Mouse (Mus musculus) heart, postnatal 0 days (tissue): ENCODE results near the gene Syt2. TPM values are rescaled to one million over a fixed set of nuclear protein-coding genes. Genes with fewer than 3 reads are reported as not detected.
A peak's percentile ranks its signal among the peaks of the same experiment; 100 is the strongest.

Source experiments
- ATAC-seq: fragments of 200-750 bp; cut with Nextera tagmentation; 2 replicates; pipeline ENCODE4 v1.8.0; 2017; ENCODE audit warnings: low read depth, moderate number of reproducible peaks, moderate library complexity; ENCODE audit not compliant: insufficient read depth
- DNase-seq: peaks from one replicate; pipeline ENCODE4 v3.0.0-alpha.2; 2016; ENCODE audit warnings: low spot score
- H3K27ac ChIP-seq: fragments of 300-500 bp; sonication (generic); 2 replicates; pipeline ENCODE4 v1.5.1; 2014; ENCODE audit warnings: low read depth, mild to moderate bottlenecking
- H3K27me3 ChIP-seq: fragments of 300-500 bp; sonication (generic); 2 replicates; pipeline ENCODE4 v1.6.1; 2014; ENCODE audit warnings: low read length, mixed read lengths; ENCODE audit not compliant: control insufficient read depth, insufficient read depth
- H3K36me3 ChIP-seq: fragments of 300-500 bp; sonication (generic); replicated peaks from 2 replicates; pipeline ENCODE4 v1.6.1; 2014; ENCODE audit warnings: low read length, mixed read lengths; ENCODE audit not compliant: control insufficient read depth, insufficient read depth
- H3K4me1 ChIP-seq: fragments of 300-500 bp; sonication (generic); 2 replicates; pipeline ENCODE4 v1.6.1; 2014; ENCODE audit warnings: antibody characterized with exemption; ENCODE audit not compliant: control insufficient read depth, insufficient read depth
- H3K4me2 ChIP-seq: fragments of 300-500 bp; sonication (generic); 2 replicates; pipeline ENCODE4 v1.6.1; 2014; ENCODE audit warnings: low read depth, mild to moderate bottlenecking, low read length, moderate library complexity
- H3K4me3 ChIP-seq: fragments of 300-500 bp; sonication (generic); 2 replicates; pipeline ENCODE4 v1.5.1; 2014; ENCODE audit warnings: low read depth, low read length
- H3K9ac ChIP-seq: fragments of 300-500 bp; sonication (generic); replicated peaks from 2 replicates; pipeline ENCODE4 v1.6.1; 2014; ENCODE audit warnings: low read depth, low read length, mixed read lengths
- H3K9me3 ChIP-seq: fragments of 300-500 bp; sonication (generic); replicated peaks from 2 replicates; pipeline ENCODE4 v1.6.1; 2016; ENCODE audit warnings: low read length; ENCODE audit not compliant: control insufficient read depth
- CTCF ChIP-seq: IDR thresholded peaks from 2 replicates; pipeline ENCODE4 v1.5.1; 2016; ENCODE audit warnings: antibody characterized with exemption, control low read depth, low read depth
- EP300 ChIP-seq: IDR thresholded peaks from 2 replicates; pipeline ENCODE4 v1.6.1; 2016; ENCODE audit warnings: antibody characterized with exemption, low read depth
- WGBS: fragments of 180-500 bp; shearing (Covaris S2); extraction: QIAGEN DNeasy Blood & Tissue Kit; methylation state at CpG from one replicate; pipeline ENCODE4 v1.1.7; 2014; 5-methylcytosine and 5-hydroxymethylcytosine counted together
- polyA plus RNA-seq: library from polyadenylated mRNA; unstranded; fragments of >200 nt; fragmentation: Nextera tagmentation; extraction: Ambion mirVana; gene quantifications from 2 replicates; pipeline ENCODE4 v1.2.1, GENCODE M21; 2015
- total RNA-seq: library from RNA; depleted of rRNA; stranded (reverse); fragments of >200 nt; gene quantifications from 2 replicates; pipeline ENCODE4 v1.2.3, GENCODE M21; 2014; ENCODE audit warnings: low replicate concordance

Syt2 gene
- total and polyA plus RNA-seq, 2 experiments from 2014 or later: 0.03 to 0.53 TPM

DNA sequence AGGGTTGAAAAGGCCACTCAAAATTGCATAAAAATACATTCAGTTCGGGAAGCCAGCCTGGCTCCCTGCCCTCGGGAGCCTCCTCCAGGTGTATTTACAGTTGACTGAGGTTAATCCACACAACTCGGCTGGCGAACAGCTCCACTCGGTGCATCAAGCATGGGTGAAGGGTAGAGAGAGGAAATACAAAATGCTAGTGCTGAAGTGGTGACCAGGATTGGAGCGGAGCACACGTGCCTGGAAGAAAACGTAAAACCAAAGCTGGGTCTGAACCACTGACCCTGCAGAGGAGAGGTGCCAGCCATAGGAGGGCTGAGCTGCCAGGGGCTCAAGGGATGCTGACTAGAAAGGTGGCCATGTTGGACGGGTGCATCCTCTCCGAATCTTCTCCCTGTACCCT lies 108.3 kb downstream of the Syt2 start:
- no peak overlapping the region for H3K9ac ChIP-seq
- H3K36me3 ChIP-seq: peaks cover 31% of the 10 kb centered on the region; the same call in 1 of the 2 replicates
- WGBS: 79% methylated on average over 10 of the region's 10 CpGs
- H3K4me2 ChIP-seq: no peak overlapping the region
- no peak overlapping the region for H3K27ac ChIP-seq
- ATAC-seq: no peak
- H3K4me1 ChIP-seq: peaks cover 10% of the 10 kb centered on the region; the same call in 1 of the 2 replicates
- H3K9me3 ChIP-seq: no peaks in the 10 kb centered on the region
- TF ChIP-seq EP300 (no peak), CTCF (no peak)
- DNase-seq: no peak
- no peak overlapping the region for H3K4me3 ChIP-seq
- no peaks in the 10 kb centered on the region for H3K27me3 ChIP-seq

DNA sequence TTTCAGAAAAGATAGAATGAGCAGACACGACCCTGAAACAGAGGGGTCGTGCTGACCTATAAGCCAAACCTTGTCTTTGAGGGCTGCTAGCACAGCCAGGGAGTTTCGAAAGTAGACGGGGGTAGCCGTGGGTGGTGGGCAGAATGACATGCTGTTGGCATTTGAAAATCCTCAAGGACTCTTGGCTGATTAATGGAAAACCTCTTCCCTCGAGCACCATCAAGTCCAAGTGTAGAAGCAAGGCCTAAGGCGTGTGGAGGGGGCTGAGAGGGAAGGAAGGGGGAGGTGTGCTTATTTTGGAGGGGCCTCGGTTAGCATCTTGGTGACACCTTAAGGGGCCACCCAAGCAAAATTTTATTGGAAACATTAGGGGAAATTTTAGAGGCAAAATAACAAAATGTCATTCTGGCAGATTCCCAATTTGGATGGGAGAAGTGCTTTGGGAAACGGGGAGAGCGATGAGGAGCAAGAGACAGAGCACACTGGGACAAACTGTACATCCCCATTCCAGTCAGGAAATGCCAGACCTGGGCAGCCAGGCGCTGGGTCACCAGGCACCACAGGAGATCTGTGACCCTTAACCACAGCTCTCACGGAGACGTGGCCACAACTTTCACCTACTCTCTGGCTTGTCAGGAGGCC lies 109.2 kb downstream of the Syt2 start:
- Histone ChIP-seq H3K4me2 (no peak overlapping the region), H3K4me1 (peaks cover 7% of the 10 kb centered on the region; the same call in 1 of the 2 replicates), H3K36me3 (peaks cover 37% of the 10 kb centered on the region), H3K9ac (no peak overlapping the region), H3K4me3 (no peak overlapping the region), H3K27ac (peak overlapping the region; percentile 16; the same call in 1 of the 2 replicates), H3K27me3 (no peaks in the 10 kb centered on the region), H3K9me3 (no peaks in the 10 kb centered on the region)
- ATAC-seq: no peak
- 66% methylated on average over 13 of the region's 13 CpGs for WGBS
- no peak for TF ChIP-seq EP300
- TF ChIP-seq CTCF: no peak
- no peak for DNase-seq

DNA sequence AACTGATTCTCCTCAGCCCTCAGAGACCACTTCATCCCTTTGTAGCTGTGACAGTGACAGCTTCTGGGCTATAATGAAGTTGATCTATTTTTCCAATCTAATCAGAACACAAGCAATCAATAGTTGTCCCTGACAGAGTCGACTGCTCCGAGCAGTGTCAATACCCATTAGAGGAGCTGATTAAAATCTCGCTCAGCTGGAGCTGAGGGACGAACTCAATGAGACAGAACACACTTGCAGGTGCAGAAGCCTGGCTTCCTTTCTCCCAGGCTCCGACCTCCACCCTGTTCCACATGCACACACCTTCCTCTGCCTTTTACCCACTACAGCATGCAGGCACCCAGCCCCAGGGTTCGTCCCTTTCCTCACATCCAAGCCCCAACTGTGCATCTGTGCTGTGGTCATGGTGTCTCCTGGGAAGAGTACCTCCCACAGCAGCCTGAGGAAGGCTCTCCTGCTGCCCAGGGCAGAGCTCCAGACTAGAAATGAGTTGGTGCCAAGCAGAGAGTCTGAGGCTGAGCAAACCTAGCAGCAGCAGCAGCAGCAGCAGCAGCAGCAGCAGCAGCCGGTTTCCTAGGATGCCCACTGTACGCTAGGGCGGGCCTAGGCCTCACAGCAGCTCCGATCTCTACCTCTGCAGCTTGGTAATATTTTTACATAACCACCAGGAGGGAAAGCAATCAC lies 109.9 kb downstream of the Syt2 start:
- Histone ChIP-seq H3K36me3 (peaks cover 39% of the 10 kb centered on the region), H3K27me3 (no peaks in the 10 kb centered on the region), H3K27ac (peak overlapping the region; percentile 16; the same call in 1 of the 2 replicates), H3K4me3 (no peak overlapping the region), H3K4me2 (no peak overlapping the region), H3K9ac (no peak overlapping the region), H3K4me1 (peaks cover 7% of the 10 kb centered on the region; the same call in 1 of the 2 replicates), H3K9me3 (no peaks in the 10 kb centered on the region)
- TF ChIP-seq CTCF: no peak
- TF ChIP-seq EP300: no peak
- ATAC-seq: no peak
- 85% methylated on average over 10 of the region's 10 CpGs for WGBS
- no peak for DNase-seq

DNA sequence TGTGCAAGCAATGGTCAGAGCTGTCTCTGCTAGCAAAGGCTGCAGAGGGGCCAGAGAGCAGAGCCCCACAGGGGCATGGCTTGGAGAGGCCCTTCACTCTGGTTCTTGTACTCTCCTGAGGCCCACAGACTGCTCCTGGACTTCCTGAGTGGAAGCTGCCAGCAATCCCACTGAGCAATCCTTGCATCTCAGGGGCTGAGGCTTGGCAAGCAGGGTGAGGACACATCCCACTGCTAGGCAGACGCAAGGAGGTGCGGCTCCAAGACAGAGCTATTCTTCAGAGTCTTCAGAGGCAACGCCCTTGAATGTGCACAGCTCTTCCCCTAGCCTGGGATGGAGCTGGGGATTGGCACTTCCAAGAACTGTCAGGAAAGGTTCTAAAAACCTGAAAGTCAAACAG lies 110.8 kb downstream of the Syt2 start:
- ATAC-seq (no peak), DNase-seq (no peak)
- no peak overlapping the region for H3K4me3 ChIP-seq
- H3K9ac ChIP-seq: no peak overlapping the region
- no peak overlapping the region for H3K4me2 ChIP-seq
- WGBS: 68% methylated on average over 3 of the region's 3 CpGs
- no peaks in the 10 kb centered on the region for H3K27me3 ChIP-seq
- 0 out of 2 replicates have a peak, but pooled peaks cover 7% of the 10 kb centered on the region for H3K4me1 ChIP-seq
- H3K27ac ChIP-seq: no peak overlapping the region
- H3K9me3 ChIP-seq: no peaks in the 10 kb centered on the region
- no peak for TF ChIP-seq CTCF
- peaks cover 43% of the 10 kb centered on the region for H3K36me3 ChIP-seq

GRCm38 (mm10) chr1:134759133-134759532 lies 112.7 kb downstream of the Syt2 start:
- no peak for ATAC-seq
- Histone ChIP-seq H3K27me3 (no peaks in the 10 kb centered on the region), H3K4me1 (no peaks in the 10 kb centered on the region), H3K4me3 (no peak overlapping the region), H3K4me2 (no peak overlapping the region), H3K9ac (no peak overlapping the region), H3K27ac (no peak overlapping the region), H3K36me3 (peaks cover 43% of the 10 kb centered on the region), H3K9me3 (no peaks in the 10 kb centered on the region)
- 79% methylated on average over 6 of the region's 6 CpGs for WGBS
- TF ChIP-seq CTCF (no peak), EP300 (no peak)
- DNase-seq: no peak
